Mouse (Mus musculus) MEL (cell line): ENCODE results near the gene 4930507D05Rik. TPM values are rescaled to one million over a fixed set of nuclear protein-coding genes. Genes with fewer than 3 reads are reported as not detected.

Experiments
- DNase-seq: peaks from one replicate; pipeline ENCODE4 v3.0.0; 2011; ENCODE audit warnings: low read depth, low spot score
- H3K27ac ChIP-seq: 2 replicates; pipeline ENCODE4 v1.5.1; 2012; ENCODE audit warnings: low read depth, mild to moderate bottlenecking, control low read depth, low read length, moderate library complexity; ENCODE audit not compliant: control insufficient read depth
- H3K27me3 ChIP-seq, 2 experiments: fragments of 150-350 bp in 1 of 2; sonication (generic) in 1 of 2; 2 replicates each; pipeline ENCODE4 v1.6.1; 2012; ENCODE audit warnings: low read length in 2 of 2, mild to moderate bottlenecking in 2 of 2, improper control_type of control experiment in 1 of 2, moderate library complexity in 1 of 2; ENCODE audit not compliant: insufficient read depth in 2 of 2, control insufficient read depth in 1 of 2
- H3K36me3 ChIP-seq, 2 experiments: 2 replicates each; pipeline ENCODE4 v1.6.1; 2012 to 2014; ENCODE audit warnings: low read length in 2 of 2, improper control_type of control experiment in 1 of 2, inconsistent platforms in 1 of 2, mild to moderate bottlenecking in 1 of 2; ENCODE audit not compliant: insufficient read depth in 2 of 2, control insufficient read depth in 1 of 2
- H3K4me1 ChIP-seq, 2 experiments: fragments of 150-350 bp in 1 of 2; sonication (generic) in 1 of 2; 2 replicates each; pipeline ENCODE4 v1.6.1; 2012; ENCODE audit warnings: low read length in 2 of 2, improper control_type of control experiment in 1 of 2, mild to moderate bottlenecking in 1 of 2; ENCODE audit not compliant: insufficient read depth in 2 of 2, control insufficient read depth in 1 of 2
- H3K4me3 ChIP-seq, 2 experiments: fragments of 150-350 bp in 1 of 2; sonication (generic) in 1 of 2; 2 replicates each; pipeline ENCODE4 v1.5.1; 2012; ENCODE audit warnings: low read depth in 2 of 2, low read length in 2 of 2, mild to moderate bottlenecking in 2 of 2, moderate library complexity in 2 of 2, control low read depth in 1 of 2, improper control_type of control experiment in 1 of 2; ENCODE audit not compliant: control insufficient read depth in 1 of 2, insufficient read depth in 1 of 2
- H3K79me2 ChIP-seq: 2 replicates; pipeline ENCODE4 v1.6.1; 2012; ENCODE audit warnings: mild to moderate bottlenecking, low read length, moderate library complexity; ENCODE audit not compliant: control insufficient read depth, poor library complexity, insufficient read depth
- H3K9ac ChIP-seq: 2 replicates; pipeline ENCODE4 v1.6.1; 2012; ENCODE audit warnings: low read depth, mild to moderate bottlenecking, control low read depth, low read length, moderate library complexity; ENCODE audit not compliant: control insufficient read depth, poor library complexity, severe bottlenecking
- H3K9me3 ChIP-seq: fragments of 150-350 bp; sonication (generic); replicated peaks from 2 replicates; pipeline ENCODE4 v1.6.1; 2012; ENCODE audit warnings: mild to moderate bottlenecking, low read length, improper control_type of control experiment, moderate library complexity; ENCODE audit not compliant: insufficient read depth
- BHLHE40 ChIP-seq: IDR thresholded peaks from 2 replicates; pipeline ENCODE4 v1.6.1; 2012; ENCODE audit warnings: low read depth, mild to moderate bottlenecking, inconsistent platforms, low read length, improper control_type of control experiment, borderline replicate concordance
- CHD1 ChIP-seq: IDR thresholded peaks from 2 replicates; pipeline ENCODE4 v1.6.1; 2012; ENCODE audit warnings: low read depth, mild to moderate bottlenecking, inconsistent platforms, low read length, improper control_type of control experiment
- CHD2 ChIP-seq: IDR thresholded peaks from 2 replicates; pipeline ENCODE4 v1.6.1; 2011; ENCODE audit warnings: low read length, improper control_type of control experiment
- CTCF ChIP-seq, 3 experiments: IDR thresholded peaks in 2 of 3; conservative IDR thresholded peaks in 1 of 3; 2 replicates each; pipeline ENCODE4 v1.5.1; 2011 to 2012; ENCODE audit warnings: low read length in 3 of 3, low read depth in 2 of 3, mild to moderate bottlenecking in 2 of 3, improper control_type of control experiment in 1 of 3, inconsistent platforms in 1 of 3, mixed read lengths in 1 of 3, moderate library complexity in 1 of 3; ENCODE audit not compliant: control insufficient read depth in 1 of 3, insufficient read depth in 1 of 3, poor library complexity in 1 of 3, severe bottlenecking in 1 of 3
- E2F4 ChIP-seq: IDR thresholded peaks from 2 replicates; pipeline ENCODE4 v1.6.1; 2011; ENCODE audit warnings: low read depth, low read length, improper control_type of control experiment, borderline replicate concordance
- ELF1 ChIP-seq: IDR thresholded peaks from 2 replicates; pipeline ENCODE4 v1.6.1; 2014; ENCODE audit warnings: low read depth, mild to moderate bottlenecking, inconsistent platforms, low read length, improper control_type of control experiment, moderate library complexity
- EP300 ChIP-seq, 2 experiments: IDR thresholded peaks; 2 replicates each; pipeline ENCODE4 v1.6.1; 2011; ENCODE audit warnings: improper control_type of control experiment in 2 of 2, low read length in 2 of 2, low read depth in 1 of 2, mild to moderate bottlenecking in 1 of 2
- GABPA ChIP-seq: IDR thresholded peaks from 2 replicates; pipeline ENCODE4 v1.6.1; 2012; ENCODE audit warnings: low read depth, mild to moderate bottlenecking, inconsistent platforms, low read length, improper control_type of control experiment, moderate library complexity
- GATA1 ChIP-seq: IDR thresholded peaks from 2 replicates; pipeline ENCODE4 v1.6.1; 2011; ENCODE audit warnings: low read depth, low read length, improper control_type of control experiment
- HCFC1 ChIP-seq: IDR thresholded peaks from 2 replicates; pipeline ENCODE4 v1.6.1; 2012; ENCODE audit warnings: low read depth, mild to moderate bottlenecking, inconsistent platforms, low read length, improper control_type of control experiment, moderate library complexity
- JUND ChIP-seq: IDR thresholded peaks from 2 replicates; pipeline ENCODE4 v1.6.1; 2011; ENCODE audit warnings: low read depth, mild to moderate bottlenecking, improper control_type of control experiment, low read length
- KAT2A ChIP-seq: conservative IDR thresholded peaks from 2 replicates; pipeline ENCODE4 v1.6.1; 2012; ENCODE audit warnings: low read depth, low read length, improper control_type of control experiment, inconsistent platforms
- MAFK ChIP-seq: IDR thresholded peaks from 2 replicates; pipeline ENCODE4 v1.6.1; 2011; ENCODE audit warnings: low read depth, mild to moderate bottlenecking, low read length, improper control_type of control experiment, borderline replicate concordance
- MAX ChIP-seq: IDR thresholded peaks from 2 replicates; pipeline ENCODE4 v1.6.1; 2011; ENCODE audit warnings: low read length, improper control_type of control experiment
- MAZ ChIP-seq: IDR thresholded peaks from 2 replicates; pipeline ENCODE4 v1.6.1; 2012; ENCODE audit warnings: low read depth, mild to moderate bottlenecking, inconsistent platforms, low read length, improper control_type of control experiment
- MEF2A ChIP-seq: IDR thresholded peaks from 2 replicates; pipeline ENCODE4 v1.6.1; 2014; ENCODE audit warnings: low read depth, mild to moderate bottlenecking, inconsistent platforms, low read length, improper control_type of control experiment; ENCODE audit not compliant: poor library complexity, insufficient replicate concordance, severe bottlenecking; ENCODE audit errors: extremely low read depth
- MXI1 ChIP-seq: IDR thresholded peaks from 2 replicates; pipeline ENCODE4 v1.6.1; 2011; ENCODE audit warnings: mild to moderate bottlenecking, low read depth, low read length, improper control_type of control experiment
- MYB ChIP-seq: IDR thresholded peaks from 2 replicates; pipeline ENCODE4 v1.6.1; 2011; ENCODE audit warnings: mild to moderate bottlenecking, low read depth, low read length, improper control_type of control experiment
- MYC ChIP-seq: IDR thresholded peaks from 2 replicates; pipeline ENCODE4 v1.6.1; 2011; ENCODE audit warnings: low read depth, mild to moderate bottlenecking, low read length, improper control_type of control experiment, moderate library complexity
- NELFE ChIP-seq: IDR thresholded peaks from 2 replicates; pipeline ENCODE4 v1.6.1; 2011; ENCODE audit warnings: low read depth, low read length, improper control_type of control experiment
- NRF1 ChIP-seq: IDR thresholded peaks from 2 replicates; pipeline ENCODE4 v1.6.1; 2014; ENCODE audit warnings: low read depth, mild to moderate bottlenecking, inconsistent platforms, low read length, improper control_type of control experiment, moderate library complexity; ENCODE audit not compliant: poor library complexity, insufficient read depth, severe bottlenecking
- POLR2AphosphoS2 ChIP-seq: IDR thresholded peaks from 2 replicates; pipeline ENCODE4 v1.6.1; 2011; ENCODE audit warnings: low read length, improper control_type of control experiment
- POLR2AphosphoS5 ChIP-seq: IDR thresholded peaks from 2 replicates; pipeline ENCODE4 v1.6.1; 2012; ENCODE audit warnings: low read depth, borderline replicate concordance, mild to moderate bottlenecking, inconsistent platforms, low read length, moderate library complexity, mixed read lengths
- RAD21 ChIP-seq: IDR thresholded peaks from 2 replicates; pipeline ENCODE4 v1.6.1; 2011; ENCODE audit warnings: mild to moderate bottlenecking, low read depth, low read length, improper control_type of control experiment
- RCOR1 ChIP-seq: IDR thresholded peaks from 2 replicates; pipeline ENCODE4 v1.6.1; 2012; ENCODE audit warnings: low read depth, mild to moderate bottlenecking, inconsistent platforms, low read length, improper control_type of control experiment
- SIN3A ChIP-seq: IDR thresholded peaks from 2 replicates; pipeline ENCODE4 v1.6.1; 2012; ENCODE audit warnings: low read length, improper control_type of control experiment, inconsistent platforms
- SMC3 ChIP-seq: IDR thresholded peaks from 2 replicates; pipeline ENCODE4 v1.6.1; 2011; ENCODE audit warnings: low read depth, low read length, improper control_type of control experiment
- TBP ChIP-seq: IDR thresholded peaks from 2 replicates; pipeline ENCODE4 v1.8.0; 2011; ENCODE audit warnings: low read depth, low read length, improper control_type of control experiment
- TCF12 ChIP-seq: IDR thresholded peaks from 2 replicates; pipeline ENCODE4 v1.6.1; 2014; ENCODE audit warnings: low read depth, mild to moderate bottlenecking, inconsistent platforms, low read length, improper control_type of control experiment, moderate library complexity
- UBTF ChIP-seq: IDR thresholded peaks from 2 replicates; pipeline ENCODE4 v1.6.1; 2012; ENCODE audit warnings: low read depth, mild to moderate bottlenecking, inconsistent platforms, low read length, improper control_type of control experiment, moderate library complexity, borderline replicate concordance; ENCODE audit not compliant: insufficient read depth
- USF2 ChIP-seq, 2 experiments: IDR thresholded peaks; 2 replicates each; pipeline ENCODE4 v1.6.1; 2011 to 2012; ENCODE audit warnings: improper control_type of control experiment in 2 of 2, low read length in 2 of 2, borderline replicate concordance in 1 of 2, inconsistent platforms in 1 of 2, low read depth in 1 of 2, mild to moderate bottlenecking in 1 of 2; ENCODE audit not compliant: insufficient read depth in 1 of 2
- ZMIZ1 ChIP-seq: IDR thresholded peaks from 2 replicates; pipeline ENCODE4 v1.6.1; 2012; ENCODE audit warnings: low read depth, mild to moderate bottlenecking, inconsistent platforms, low read length, improper control_type of control experiment, moderate library complexity
- ZNF384 ChIP-seq: IDR thresholded peaks from 2 replicates; pipeline ENCODE4 v1.6.1; 2012; ENCODE audit warnings: low read depth, mild to moderate bottlenecking, inconsistent platforms, low read length, improper control_type of control experiment
- polyA plus RNA-seq, 2 experiments: library from polyadenylated mRNA; stranded (reverse) in 1 of 2; unstranded in 1 of 2; fragments of >175 nt in 1 of 2; fragments of >200 nt in 1 of 2; gene quantifications; 2 replicates each; pipeline versions ENCODE4 v1.2.1 to v1.2.4; 2012; ENCODE audit warnings: low replicate concordance in 2 of 2, low read depth in 1 of 2; ENCODE audit not compliant: insufficient read length in 2 of 2, insufficient read depth in 1 of 2, missing spikeins in 1 of 2
- total RNA-seq: library from RNA; depleted of rRNA; stranded (reverse); fragments of 300-350 nt; gene quantifications from 2 replicates; pipeline ENCODE4 v1.2.3, GENCODE M21; 2012; rRNA removed

4930507D05Rik gene
- 0.36 and 0.58 TPM in 2 replicates for total RNA-seq
- under 1 TPM in 1 of 2 experiments, not detected in 1; 0.33 TPM for polyA plus RNA-seq

- Histone ChIP-seq H3K27me3 (no peaks in the 10 kb centered on the region), H3K4me3 (peak within 1 kb of the TSS; percentile 72 to 91), H3K36me3 (peaks cover 7 to 15% of the 10 kb centered on the region in 2 experiments; a peak in 3 of 4 replicates), H3K9me3 (no peaks in the 10 kb centered on the region), H3K4me1 (peaks cover 0 to 15% of the 10 kb centered on the region in 2 experiments; a peak in 2 of 4 replicates), H3K27ac (peak within 1 kb of the TSS; percentile 89), H3K79me2 (peaks cover 16% of the 10 kb centered on the region), H3K9ac (peak within 1 kb of the TSS; percentile 86)
- DNase-seq = peak; percentile 96
- TF ChIP-seq NELFE (peak; percentile 85), MXI1 (peak; percentile 100), ELF1 (peak; percentile 50; the same call in 1 of the 2 replicates), POLR2AphosphoS5 (peak; percentile 89; the same call in 1 of the 2 replicates), RAD21 (no peak), ZMIZ1 (0 out of 2 replicates have a peak, but pooled peaks have one; percentile 70), CHD1 (no peak), USF2 (IDR thresholded peaks at IDR 0.05; ENCODE audit: borderline replicate concordance in 1 of 2, insufficient read depth in 1 of 2, low read depth in 1 of 2, low read length in 2 of 2) (peak; percentile 77 to 95), MEF2A (no peak), MYB (peak; percentile 80), MAX (peak; percentile 100), KAT2A (peak; percentile 74; the same call in 1 of the 2 replicates), TBP (peak; percentile 84; the same call in 1 of the 2 replicates), MYC (peak; percentile 100), MAZ (no peak), CTCF (IDR thresholded peaks at IDR 0.05 in 2 of 3, conservative IDR thresholded peaks at IDR 0.05 in 1 of 3; ENCODE audit: control insufficient read depth in 1 of 3, insufficient read depth in 1 of 3, low read depth in 2 of 3, low read length in 3 of 3, poor library complexity in 1 of 3, severe bottlenecking in 1 of 3) (no peak), UBTF (no peak), POLR2AphosphoS2 (peak; percentile 86), NRF1 (peak; percentile 10; the same call in 1 of the 2 replicates), BHLHE40 (peak; percentile 75; the same call in 1 of the 2 replicates), SIN3A (peak; percentile 95), EP300 (IDR thresholded peaks at IDR 0.05; ENCODE audit: low read depth in 1 of 2, low read length in 2 of 2) (peak in 1 of 2 experiments; percentile 60; a peak in 2 of 4 replicates), GATA1 (peak; percentile 55), MAFK (no peak), HCFC1 (peak; percentile 93), JUND (no peak), TCF12 (peak; percentile 27; the same call in 1 of the 2 replicates), CHD2 (no peak), SMC3 (0 out of 2 replicates have a peak, but pooled peaks have one; percentile 7), ZNF384 (no peak), E2F4 (no peak), GABPA (no peak), RCOR1 (no peak)
Observed at GRCm38 (mm10) chr10:62449364-62450279, at the start of gene 4930507D05Rik, which contains the start of gene Supv3l1. TSS of gene 4930507D05Rik (plus strand) at chr10:62449489. TSS of gene Supv3l1 (minus strand) at chr10:62449738.
